ENCODE assay signal across 22 mouse cellular contexts in the genomic region with DNA sequence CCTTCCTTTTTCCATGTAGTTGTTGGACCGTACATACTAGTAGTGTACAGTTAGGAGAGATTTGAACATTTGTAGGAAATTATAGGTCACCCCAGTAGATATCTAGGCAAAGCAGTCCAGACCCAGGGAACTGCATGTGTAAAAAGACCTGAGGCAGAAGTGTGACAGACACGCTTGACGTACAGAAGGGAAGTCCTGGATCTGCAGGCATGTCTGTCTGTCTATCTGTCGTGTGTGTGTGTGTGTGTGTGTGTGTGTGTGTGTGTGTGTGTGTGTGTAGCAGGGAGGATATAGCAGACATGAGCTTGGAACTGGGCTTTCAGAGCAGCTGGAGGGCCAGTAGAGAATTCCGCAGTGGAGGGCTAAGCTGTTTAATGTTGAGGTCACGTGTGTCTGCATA. TPM values are rescaled to one million over a fixed set of nuclear protein-coding genes. Genes with fewer than 3 reads are reported as not detected.
DNase-seq lines count a peak whose midpoint lies in the region.
"Had no signal": no experiment of that assay in that cellular context is flagged by ENCODE, and none has a peak within 500 bp of the region (broad histone marks: within the 10 kb centered on the region; RNA-seq: fewer than 3 reads in every experiment).

No protein-coding gene starts in this region.

- no peaks in the 10 kb centered on the region for H3K27me3 ChIP-seq in splenic B cell, adult 2 months (ENCODE audit: control insufficient read depth, insufficient read depth, low read length, poor library complexity, severe bottlenecking)
- H3K27me3 ChIP-seq: embryonic facial prominence, embryonic 12.5 days; embryonic facial prominence, embryonic 15.5 days; hindbrain, embryonic 15.5 days had no signal

- no peaks in the 10 kb centered on the region for H3K36me3 ChIP-seq in splenic B cell, adult 2 months (ENCODE audit: control insufficient read depth, insufficient read depth, low read length, poor library complexity, severe bottlenecking)
- H3K36me3 ChIP-seq: embryonic facial prominence, embryonic 12.5 days; embryonic facial prominence, embryonic 15.5 days; heart, embryonic 10.5 days; heart, embryonic 13.5 days; hindbrain, embryonic 12.5 days; hindbrain, embryonic 15.5 days had no signal

- peak; percentile 51 for DNase-seq in heart, adult 11 months
- no peak for DNase-seq in heart, postnatal 4 days
- DNase-seq in spleen, postnatal 36 days (ENCODE audit: low spot score in 2 of 2) = peak; percentile 35 to 47
- DNase-seq in spleen, adult 18-20 months = no peak
- DNase-seq in splenic B cell, adult 2 months (ENCODE audit: low read depth, low spot score) = peak; percentile 62
- DNase-seq in gastrocnemius, postnatal 10 days = no peak
- DNase-seq: adrenal gland, adult 8-10 months; adrenal gland, postnatal 25 days; cerebellum, adult 11 months; cerebellum, adult 2 months; cerebellum, adult 9-11 months; cerebellum, postnatal 25 days; forebrain, postnatal 0 days; gastrocnemius, adult 2 months; gastrocnemius, postnatal 25 days; heart, postnatal 14 days had no signal

RNA-seq across cellular contexts. Expression of gene Tnfrsf13b, which starts 16.8 kb away (rescaled TPM):
- 1 to 10 TPM in 1 of 2 experiments, under 1 TPM in 1; 0.90 to 1.0 TPM for total RNA-seq in heart, postnatal 4 days (2021)
- 1 to 10 TPM in 1 of 2 experiments, under 1 TPM in 1; 0.61 to 1.2 TPM for total RNA-seq in gastrocnemius, postnatal 10 days (2021)

Comparison
In these comparisons a context has a peak if more than half of its experiments do, and no peak if none do; other contexts are left out.
1. DNase-seq: peak in heart, adult 11 months (single experiment), spleen, postnatal 36 days (2 of 2) and splenic B cell, adult 2 months (single experiment); none in heart, postnatal 4 days (single experiment), spleen, adult 18-20 months (0 of 2) and gastrocnemius, postnatal 10 days (single experiment).